Mouse (Mus musculus): ENCODE measurements around the gene Nol9. TPM values are rescaled to one million over a fixed set of nuclear protein-coding genes. Genes with fewer than 3 reads are reported as not detected.

The Nol9 gene
- polyA plus RNA-seq, 1 experiment from 2014 or later = 32.8 TPM

DNA sequence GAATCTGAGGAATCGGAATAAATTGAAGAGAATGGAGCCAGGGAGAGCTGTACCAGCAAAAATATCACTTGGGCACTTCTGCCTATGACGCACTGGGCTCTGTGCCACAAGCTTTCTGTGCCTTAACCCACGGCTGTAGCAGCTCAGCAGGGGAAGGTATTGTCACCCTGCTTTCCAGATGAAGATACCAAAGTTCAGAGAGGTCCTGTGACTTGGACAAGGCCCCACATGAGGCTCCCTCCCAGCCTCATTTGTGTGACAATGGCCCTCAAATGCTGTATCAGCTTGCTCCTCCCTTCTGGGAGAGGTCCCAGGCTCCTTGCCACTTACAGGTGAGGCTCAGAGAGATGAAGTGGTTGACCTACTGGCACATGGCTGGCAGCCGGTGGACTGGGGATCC lies 49.0 kb downstream of the Nol9 start:
- no peaks in the 10 kb centered on the region for H3K36me3 ChIP-seq (ENCODE audit: control insufficient read depth, insufficient read depth, low read length)
- 33% methylated on average over 4 of the region's 4 CpGs for WGBS
- peaks cover 14% of the 10 kb centered on the region for H3K4me1 ChIP-seq (ENCODE audit: control insufficient read depth, insufficient read depth, low read length)
- ATAC-seq (ENCODE audit: insufficient read depth, low FRiP score, low TSS enrichment) (no peak), DNase-seq (ENCODE audit: low spot score) (no peak)
- no peaks in the 10 kb centered on the region for H3K27me3 ChIP-seq (ENCODE audit: control insufficient read depth, insufficient read depth, low read length)
- no peak overlapping the region for H3K4me2 ChIP-seq (ENCODE audit: low read depth)
- no peak overlapping the region for H3K27ac ChIP-seq (ENCODE audit: low read depth, low read length)
- H3K9ac ChIP-seq (ENCODE audit: low read length) = no peak overlapping the region
- peak overlapping the region; percentile 71; the same call in 1 of the 2 replicates for H3K4me3 ChIP-seq (ENCODE audit: low read depth, low read length)
- H3K9me3 ChIP-seq (ENCODE audit: control insufficient read depth, low read length) = no peaks in the 10 kb centered on the region

DNA sequence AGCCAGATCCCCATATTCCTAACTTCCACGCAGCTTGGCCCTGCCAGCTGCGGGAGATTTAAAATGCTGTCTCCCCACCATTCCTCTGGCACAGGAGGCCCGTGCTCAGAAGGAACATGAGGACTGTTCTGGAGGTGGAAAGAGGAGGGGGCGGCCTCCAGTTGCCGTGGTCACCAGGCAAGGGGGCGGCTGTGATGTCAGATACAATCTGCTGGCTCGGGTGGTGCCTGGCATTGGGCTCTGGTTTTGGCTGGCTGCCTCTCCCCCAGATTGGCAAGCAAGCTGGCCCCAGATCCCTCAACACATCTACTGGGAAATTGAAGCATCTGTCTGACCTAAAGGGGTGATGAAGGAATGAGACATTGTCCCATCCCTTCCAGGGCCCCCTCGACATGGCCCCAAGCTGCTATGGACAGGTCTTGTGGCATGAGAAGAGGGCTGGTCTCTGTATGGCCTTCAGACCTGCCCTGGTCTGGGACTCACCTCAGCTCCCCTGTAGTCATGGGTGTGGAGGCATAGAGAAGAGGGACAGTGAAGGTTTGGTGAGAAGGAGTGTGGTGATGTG lies 49.5 kb downstream of the Nol9 start:
- H3K4me2 ChIP-seq (ENCODE audit: low read depth) = no peak overlapping the region
- no peaks in the 10 kb centered on the region for H3K27me3 ChIP-seq (ENCODE audit: control insufficient read depth, insufficient read depth, low read length)
- H3K36me3 ChIP-seq (ENCODE audit: control insufficient read depth, insufficient read depth, low read length) = no peaks in the 10 kb centered on the region
- no peaks in the 10 kb centered on the region for H3K9me3 ChIP-seq (ENCODE audit: control insufficient read depth, low read length)
- H3K27ac ChIP-seq (ENCODE audit: low read depth, low read length) = no peak overlapping the region
- peaks cover 14% of the 10 kb centered on the region for H3K4me1 ChIP-seq (ENCODE audit: control insufficient read depth, insufficient read depth, low read length)
- DNase-seq (ENCODE audit: low spot score) = no peak
- no peak overlapping the region for H3K4me3 ChIP-seq (ENCODE audit: low read depth, low read length)
- 46% methylated on average over 8 of the region's 8 CpGs for WGBS
- ATAC-seq (ENCODE audit: insufficient read depth, low FRiP score, low TSS enrichment) = no peak
- no peak overlapping the region for H3K9ac ChIP-seq (ENCODE audit: low read length)

DNA sequence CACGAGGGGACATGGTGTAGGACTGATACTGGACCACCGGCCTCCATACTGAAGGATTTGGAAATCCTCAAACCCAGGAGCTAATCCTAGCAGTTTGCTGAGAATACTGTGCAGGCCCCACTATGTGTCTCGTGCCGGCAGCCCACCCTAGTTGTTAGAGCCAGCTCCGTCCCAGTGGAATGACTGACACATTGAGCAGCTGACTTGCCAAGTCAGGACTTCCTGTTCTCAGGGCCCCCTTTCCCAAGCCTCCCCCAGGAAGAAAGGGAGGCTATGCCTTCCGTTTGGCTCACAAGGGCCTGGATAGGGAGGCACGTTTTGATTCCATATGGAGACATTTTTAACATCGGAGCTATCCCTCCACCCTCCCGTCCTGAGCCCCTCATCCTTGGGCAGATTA lies 51.1 kb downstream of the Nol9 start:
- Histone ChIP-seq H3K9ac (ENCODE audit: low read length) (no peak overlapping the region), H3K4me1 (ENCODE audit: control insufficient read depth, insufficient read depth, low read length) (peaks cover 14% of the 10 kb centered on the region), H3K9me3 (ENCODE audit: control insufficient read depth, low read length) (no peaks in the 10 kb centered on the region), H3K4me3 (ENCODE audit: low read depth, low read length) (no peak overlapping the region), H3K36me3 (ENCODE audit: control insufficient read depth, insufficient read depth, low read length) (no peaks in the 10 kb centered on the region), H3K4me2 (ENCODE audit: low read depth) (no peak overlapping the region), H3K27me3 (ENCODE audit: control insufficient read depth, insufficient read depth, low read length) (no peaks in the 10 kb centered on the region), H3K27ac (ENCODE audit: low read depth, low read length) (no peak overlapping the region)
- DNase-seq (ENCODE audit: low spot score) (no peak), ATAC-seq (ENCODE audit: insufficient read depth, low FRiP score, low TSS enrichment) (no peak)
- WGBS = 85% methylated on average over 9 of the region's 9 CpGs

DNA sequence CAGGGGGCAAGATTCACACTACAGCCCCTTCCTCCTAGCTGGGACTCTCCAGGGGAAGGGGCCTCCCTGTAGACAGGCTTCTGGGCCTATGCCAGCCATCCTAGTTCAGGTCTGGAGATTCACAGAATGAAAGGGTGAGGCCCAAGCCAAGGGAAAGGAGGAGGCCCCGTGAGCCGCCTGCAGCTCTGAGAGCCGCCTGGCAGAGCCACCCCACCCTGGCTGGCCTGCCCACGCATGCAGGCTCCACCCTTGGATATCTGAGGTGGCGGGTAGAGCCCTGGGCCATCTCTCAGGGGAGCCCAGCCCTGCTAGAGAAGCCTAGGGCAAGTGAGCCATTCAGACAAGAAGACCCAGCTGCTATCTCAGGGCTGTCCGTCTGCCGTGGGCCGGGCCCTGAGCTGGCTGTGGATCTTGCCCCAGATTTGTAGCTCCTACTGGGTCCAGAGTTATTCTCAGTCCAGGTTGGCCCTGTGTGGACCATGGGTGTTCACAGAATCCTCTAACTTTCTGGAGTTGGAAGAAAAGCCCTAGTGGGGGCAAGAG lies 53.7 kb downstream of the Nol9 start:
- H3K4me1 ChIP-seq (ENCODE audit: control insufficient read depth, insufficient read depth, low read length) = peaks cover 6% of the 10 kb centered on the region
- ATAC-seq (ENCODE audit: insufficient read depth, low FRiP score, low TSS enrichment) = no peak
- H3K27ac ChIP-seq (ENCODE audit: low read depth, low read length) = no peak overlapping the region
- no peaks in the 10 kb centered on the region for H3K36me3 ChIP-seq (ENCODE audit: control insufficient read depth, insufficient read depth, low read length)
- H3K4me2 ChIP-seq (ENCODE audit: low read depth) = no peak overlapping the region
- H3K9ac ChIP-seq (ENCODE audit: low read length) = no peak overlapping the region
- 72% methylated on average over 8 of the region's 8 CpGs for WGBS
- H3K27me3 ChIP-seq (ENCODE audit: control insufficient read depth, insufficient read depth, low read length) = no peaks in the 10 kb centered on the region
- no peaks in the 10 kb centered on the region for H3K9me3 ChIP-seq (ENCODE audit: control insufficient read depth, low read length)
- no peak for DNase-seq (ENCODE audit: low spot score)
- no peak overlapping the region for H3K4me3 ChIP-seq (ENCODE audit: low read depth, low read length)

- H3K9me3 ChIP-seq (ENCODE audit: control insufficient read depth, low read length) = no peaks in the 10 kb centered on the region
- 93% methylated on average over 12 of the region's 12 CpGs for WGBS
- H3K4me1 ChIP-seq (ENCODE audit: control insufficient read depth, insufficient read depth, low read length) = no peaks in the 10 kb centered on the region; the same call in 1 of the 2 replicates
- no peak for DNase-seq (ENCODE audit: low spot score)
- no peaks in the 10 kb centered on the region for H3K27me3 ChIP-seq (ENCODE audit: control insufficient read depth, insufficient read depth, low read length)
- H3K27ac ChIP-seq (ENCODE audit: low read depth, low read length) = no peak overlapping the region
- H3K9ac ChIP-seq (ENCODE audit: low read length) = no peak overlapping the region
- no peak overlapping the region for H3K4me2 ChIP-seq (ENCODE audit: low read depth)
- H3K4me3 ChIP-seq (ENCODE audit: low read depth, low read length) = no peak overlapping the region
- ATAC-seq (ENCODE audit: insufficient read depth, low FRiP score, low TSS enrichment) = no peak
- H3K36me3 ChIP-seq (ENCODE audit: control insufficient read depth, insufficient read depth, low read length) = no peaks in the 10 kb centered on the region
Measured at GRCm38 (mm10) chr4:152094233-152094632, 55.1 kb downstream of the Nol9 start.

DNA sequence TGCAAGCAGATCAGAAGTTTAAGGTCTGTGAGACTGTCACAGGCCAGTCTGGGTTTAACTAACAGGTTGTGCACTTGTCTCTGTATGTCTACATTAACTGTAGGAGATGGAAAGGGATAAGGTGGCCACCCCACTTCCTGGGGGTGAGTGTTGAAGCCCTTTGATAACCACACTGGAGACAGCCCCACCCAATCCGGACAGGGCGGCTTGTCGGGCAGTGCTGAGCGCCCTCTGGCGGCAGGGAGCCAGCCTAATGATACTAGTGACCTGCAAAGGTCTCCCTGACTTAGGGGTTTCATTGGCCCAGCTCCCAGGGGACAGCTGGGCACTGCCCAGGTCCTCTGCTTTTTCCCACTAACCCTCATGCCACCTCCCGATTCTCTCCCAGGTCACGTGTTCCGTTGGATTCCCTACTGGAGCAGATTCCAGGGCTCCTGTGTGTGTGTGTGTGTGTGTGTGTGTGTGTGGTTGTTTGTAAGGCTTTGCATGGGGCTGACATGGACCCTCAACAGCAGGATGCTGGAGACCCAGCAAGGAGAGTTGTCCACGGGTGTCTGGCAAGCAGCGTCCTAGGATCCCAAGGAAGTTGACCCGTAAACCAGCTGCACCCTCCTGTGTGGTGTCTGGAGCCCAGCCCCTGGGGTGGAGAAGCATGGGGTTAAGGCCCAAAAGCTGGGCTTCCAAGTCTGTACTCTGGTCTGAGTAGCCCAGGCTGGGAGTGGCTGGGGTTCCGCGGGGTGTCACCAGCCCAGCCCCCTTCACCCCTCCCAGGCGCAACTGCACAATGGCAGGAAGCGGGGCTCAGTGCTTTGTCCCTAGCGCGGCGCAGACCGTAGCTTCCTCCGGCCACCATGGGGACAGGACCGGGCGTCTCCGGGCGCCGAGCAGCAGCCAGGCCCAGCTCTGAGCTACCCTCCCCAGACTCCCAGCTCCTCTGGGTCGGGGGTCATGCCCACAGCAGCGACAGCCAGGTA lies 57.1 kb downstream of the Nol9 start:
- H3K9ac ChIP-seq (ENCODE audit: low read length) = 0 out of 2 replicates have a peak overlapping the region, but pooled peaks have one; percentile 2
- 22% methylated on average over 26 of the region's 27 CpGs for WGBS
- ATAC-seq (ENCODE audit: insufficient read depth, low FRiP score, low TSS enrichment) (no peak), DNase-seq (ENCODE audit: low spot score) (peak; percentile 65)
- no peaks in the 10 kb centered on the region for H3K27me3 ChIP-seq (ENCODE audit: control insufficient read depth, insufficient read depth, low read length)
- peak overlapping the region; percentile 9; the same call in 1 of the 2 replicates for H3K4me2 ChIP-seq (ENCODE audit: low read depth)
- H3K36me3 ChIP-seq (ENCODE audit: control insufficient read depth, insufficient read depth, low read length) = no peaks in the 10 kb centered on the region
- H3K4me1 ChIP-seq (ENCODE audit: control insufficient read depth, insufficient read depth, low read length) = no peaks in the 10 kb centered on the region; the same call in 1 of the 2 replicates
- no peaks in the 10 kb centered on the region for H3K9me3 ChIP-seq (ENCODE audit: control insufficient read depth, low read length)
- no peak overlapping the region for H3K4me3 ChIP-seq (ENCODE audit: low read depth, low read length)
- H3K27ac ChIP-seq (ENCODE audit: low read depth, low read length) = 0 out of 2 replicates have a peak overlapping the region, but pooled peaks have one; percentile 8

DNA sequence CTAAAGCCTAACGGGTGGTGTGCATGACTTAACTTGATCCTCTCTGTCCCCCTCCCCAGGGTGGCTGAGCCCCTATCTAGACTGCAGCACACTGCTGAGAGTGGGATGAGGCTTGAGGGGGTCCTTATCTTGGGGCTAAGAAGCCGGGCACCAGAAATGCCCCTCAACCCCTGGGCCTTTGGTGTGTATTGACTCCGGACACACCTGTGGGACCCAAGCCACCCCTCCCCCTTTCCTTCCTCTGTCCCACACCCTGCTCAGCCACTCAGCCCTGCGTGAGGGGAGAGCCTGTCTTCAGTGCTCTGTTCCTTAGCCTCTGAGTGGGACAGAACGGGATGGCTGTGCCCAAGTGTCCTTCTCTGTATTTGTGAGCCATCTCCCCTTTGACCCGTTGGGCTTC lies 57.8 kb downstream of the Nol9 start:
- Histone ChIP-seq H3K4me3 (ENCODE audit: low read depth, low read length) (no peak overlapping the region), H3K4me1 (ENCODE audit: control insufficient read depth, insufficient read depth, low read length) (no peaks in the 10 kb centered on the region; the same call in 1 of the 2 replicates), H3K27me3 (ENCODE audit: control insufficient read depth, insufficient read depth, low read length) (no peaks in the 10 kb centered on the region), H3K9ac (ENCODE audit: low read length) (0 out of 2 replicates have a peak overlapping the region, but pooled peaks have one; percentile 2), H3K36me3 (ENCODE audit: control insufficient read depth, insufficient read depth, low read length) (no peaks in the 10 kb centered on the region), H3K4me2 (ENCODE audit: low read depth) (peak overlapping the region; percentile 9; the same call in 1 of the 2 replicates), H3K9me3 (ENCODE audit: control insufficient read depth, low read length) (no peaks in the 10 kb centered on the region), H3K27ac (ENCODE audit: low read depth, low read length) (no peak overlapping the region)
- no peak for ATAC-seq (ENCODE audit: insufficient read depth, low FRiP score, low TSS enrichment)
- 49% methylated on average over 6 of the region's 6 CpGs for WGBS
- no peak for DNase-seq (ENCODE audit: low spot score)

DNA sequence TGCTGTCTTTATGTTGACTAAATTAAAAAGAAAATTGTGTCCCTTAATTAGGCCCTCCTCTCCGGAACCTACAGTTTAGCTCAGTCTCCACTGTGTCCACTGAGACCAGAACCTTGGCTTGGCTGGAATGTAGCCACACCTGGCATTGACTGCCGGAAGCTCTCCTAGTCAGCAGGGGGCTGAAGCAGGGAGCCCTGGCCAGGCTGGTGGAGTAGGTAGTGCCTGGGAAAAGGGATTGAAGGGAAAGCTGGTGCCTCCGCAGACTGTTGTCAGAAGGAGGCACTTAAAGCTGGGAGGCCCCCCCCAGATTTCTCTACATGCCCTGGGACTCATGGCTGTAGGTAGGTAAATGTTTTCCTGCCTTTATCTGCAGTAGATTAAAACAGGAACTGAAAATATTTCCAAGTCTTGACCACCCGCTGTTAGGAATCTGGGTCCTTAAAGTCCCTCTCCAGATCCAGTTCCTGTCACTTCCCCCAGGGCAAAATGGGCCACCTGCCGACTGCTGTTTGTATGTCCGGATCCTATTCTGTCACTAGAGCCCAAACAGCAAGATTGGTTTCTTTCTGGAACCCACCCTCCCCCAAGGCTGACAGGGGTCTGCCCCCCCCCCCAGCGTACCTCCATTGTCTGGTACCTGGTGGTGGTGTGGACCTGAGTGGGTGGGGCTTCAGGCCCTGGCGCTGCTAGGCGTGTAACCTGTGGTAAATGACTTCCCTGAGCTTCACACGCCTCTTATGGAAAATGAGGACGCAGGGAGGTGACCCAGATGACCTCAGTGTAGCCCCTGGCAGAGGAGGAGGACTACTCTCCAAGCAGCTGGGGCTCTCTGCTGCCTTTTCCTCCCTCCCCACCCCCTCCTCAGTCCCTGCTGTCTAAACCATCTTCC lies 59.0 kb downstream of the Nol9 start:
- ATAC-seq (ENCODE audit: insufficient read depth, low FRiP score, low TSS enrichment) (no peak), DNase-seq (ENCODE audit: low spot score) (no peak)
- 24% methylated on average over 11 of the region's 11 CpGs for WGBS
- no peaks in the 10 kb centered on the region; the same call in 1 of the 2 replicates for H3K4me1 ChIP-seq (ENCODE audit: control insufficient read depth, insufficient read depth, low read length)
- H3K4me3 ChIP-seq (ENCODE audit: low read depth, low read length) = no peak overlapping the region
- no peak overlapping the region for H3K4me2 ChIP-seq (ENCODE audit: low read depth)
- H3K27me3 ChIP-seq (ENCODE audit: control insufficient read depth, insufficient read depth, low read length) = no peaks in the 10 kb centered on the region
- H3K9me3 ChIP-seq (ENCODE audit: control insufficient read depth, low read length) = no peaks in the 10 kb centered on the region
- H3K27ac ChIP-seq (ENCODE audit: low read depth, low read length) = no peak overlapping the region
- H3K9ac ChIP-seq (ENCODE audit: low read length) = no peak overlapping the region
- no peaks in the 10 kb centered on the region for H3K36me3 ChIP-seq (ENCODE audit: control insufficient read depth, insufficient read depth, low read length)

Data from neural tube, embryonic 11.5 days (tissue).